Mouse (Mus musculus): ENCODE data around the gene Gfpt2. TPM values are rescaled to one million over a fixed set of nuclear protein-coding genes. Genes with fewer than 3 reads are reported as not detected.

Gfpt2 gene
- polyA plus RNA-seq, 1 experiment = 0.52 TPM

DNA sequence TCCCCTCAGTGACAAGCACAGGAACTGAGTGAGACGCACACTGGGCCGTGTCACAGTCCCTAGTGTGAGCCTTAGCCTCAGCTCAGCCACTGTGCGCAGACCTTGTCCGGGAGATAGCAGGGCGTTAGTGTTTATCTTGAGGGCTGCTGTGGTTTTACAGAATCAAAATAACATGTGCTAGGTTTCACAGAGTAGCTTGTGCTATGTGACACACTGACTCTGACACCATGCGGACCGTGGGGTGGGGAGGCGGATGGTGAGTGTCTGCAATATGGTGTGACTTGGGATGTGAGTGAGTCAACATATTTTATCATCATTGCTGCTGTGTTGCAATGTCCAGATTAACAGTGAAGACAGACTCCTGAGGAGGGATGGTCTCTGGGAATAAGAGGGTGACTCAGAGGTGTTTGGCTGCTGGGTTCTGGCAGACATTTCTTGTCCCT lies 17.1 kb downstream of the Gfpt2 start:
- TF ChIP-seq CEBPB (IDR thresholded peaks at IDR 0.05; ENCODE audit: insufficient read depth, poor library complexity, severe bottlenecking) (peak; percentile 97), E2F4 (IDR thresholded peaks at IDR 0.05; ENCODE audit: insufficient read depth) (no peak), REST (IDR thresholded peaks at IDR 0.05; ENCODE audit: insufficient read depth, insufficient read length) (no peak), MAX (IDR thresholded peaks at IDR 0.05; ENCODE audit: low read depth) (peak; percentile 28)
- H3K27me3 ChIP-seq (ENCODE audit: control insufficient read depth, insufficient read depth, insufficient read length) = peaks cover 5% of the 10 kb centered on the region
- peak overlapping the region; percentile 59 for H3K4me2 ChIP-seq (ENCODE audit: low read depth)
- no peak overlapping the region for H3K4me3 ChIP-seq
- H3K36me3 ChIP-seq (ENCODE audit: control insufficient read depth, insufficient read depth) = no peaks in the 10 kb centered on the region
- no peaks in the 10 kb centered on the region for H3K79me2 ChIP-seq (ENCODE audit: control insufficient read depth, insufficient read depth)
- no peak overlapping the region for H3ac ChIP-seq (ENCODE audit: control insufficient read depth, insufficient read length)

DNA sequence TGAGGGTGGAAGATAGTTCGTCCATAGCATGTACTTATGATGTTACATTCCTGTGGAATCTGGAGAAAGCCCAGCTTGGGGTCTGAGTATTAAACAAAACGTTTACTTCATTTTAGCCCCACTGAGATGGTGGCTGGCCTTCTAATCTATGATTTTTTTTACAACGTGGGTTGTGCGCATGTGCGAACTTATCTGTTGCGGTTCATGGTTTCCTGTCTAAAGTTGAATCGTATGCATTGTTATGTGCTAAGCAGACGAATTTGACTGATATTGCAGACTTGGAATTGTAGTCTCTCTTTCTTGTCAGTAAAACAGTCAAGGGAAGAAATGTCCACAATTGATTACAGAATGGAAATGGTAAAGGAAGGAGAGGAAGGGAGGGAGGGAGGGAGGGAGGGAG lies 17.9 kb downstream of the Gfpt2 start:
- Histone ChIP-seq H3K4me2 (ENCODE audit: low read depth) (peak overlapping the region; percentile 31), H3K4me3 (no peak overlapping the region), H3K27me3 (ENCODE audit: control insufficient read depth, insufficient read depth, insufficient read length) (peaks cover 5% of the 10 kb centered on the region), H3K36me3 (ENCODE audit: control insufficient read depth, insufficient read depth) (no peaks in the 10 kb centered on the region), H3K79me2 (ENCODE audit: control insufficient read depth, insufficient read depth) (no peaks in the 10 kb centered on the region), H3ac (ENCODE audit: control insufficient read depth, insufficient read length) (no peak overlapping the region)
- TF ChIP-seq SRF (IDR thresholded peaks at IDR 0.05; ENCODE audit: control insufficient read depth, insufficient read length, low read depth) (no peak), MAX (IDR thresholded peaks at IDR 0.05; ENCODE audit: low read depth) (no peak), POLR2AphosphoS2 (IDR thresholded peaks at IDR 0.05; ENCODE audit: insufficient read length, low read depth) (no peak), REST (IDR thresholded peaks at IDR 0.05; ENCODE audit: insufficient read depth, insufficient read length) (no peak), TCF3 (IDR thresholded peaks at IDR 0.05; ENCODE audit: insufficient read length, low read depth) (no peak), E2F4 (IDR thresholded peaks at IDR 0.05; ENCODE audit: insufficient read depth) (no peak), POLR2A (IDR thresholded peaks at IDR 0.05; ENCODE audit: insufficient read length, low read depth) (no peak), USF1 (IDR thresholded peaks at IDR 0.05; ENCODE audit: low read depth) (no peak), CEBPB (IDR thresholded peaks at IDR 0.05; ENCODE audit: insufficient read depth, poor library complexity, severe bottlenecking) (no peak), TCF12 (IDR thresholded peaks at IDR 0.05; ENCODE audit: insufficient read depth, poor library complexity, severe bottlenecking) (no peak)

DNA sequence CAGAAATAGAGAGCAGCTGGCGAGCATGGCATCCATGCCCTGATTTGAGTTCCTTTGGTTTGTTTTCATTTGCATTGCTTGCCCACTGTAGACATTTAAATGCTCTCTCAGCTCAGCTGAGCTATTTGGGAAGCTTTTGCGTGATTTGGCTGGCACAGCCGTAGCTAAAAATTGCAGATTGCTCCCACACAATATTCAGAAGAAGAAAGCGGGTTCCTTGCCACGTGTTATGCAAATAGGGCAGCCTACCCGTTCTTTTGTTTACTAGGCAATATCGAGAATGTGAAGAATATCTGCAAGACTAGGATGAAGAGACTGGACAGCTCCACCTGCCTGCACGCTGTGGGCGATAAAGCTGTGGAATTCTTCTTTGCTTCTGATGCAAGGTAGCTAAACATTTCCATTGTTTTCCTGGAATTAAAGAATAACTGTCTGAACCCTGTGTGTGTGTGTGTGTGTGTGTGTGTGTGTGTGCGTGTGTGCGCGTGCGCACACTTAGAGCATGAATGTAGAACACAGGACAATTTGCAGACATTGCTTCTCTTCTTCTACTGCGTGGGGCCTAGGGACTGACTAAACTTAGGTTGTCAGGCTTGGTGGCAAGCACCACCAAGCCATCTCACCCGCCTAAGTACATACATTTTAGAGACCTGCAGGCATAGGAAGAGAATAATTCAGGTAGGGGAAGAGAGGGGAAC lies 25.0 kb downstream of the Gfpt2 start:
- Histone ChIP-seq H3K4me2 (ENCODE audit: low read depth) (no peak overlapping the region), H3ac (ENCODE audit: control insufficient read depth, insufficient read length) (no peak overlapping the region), H3K79me2 (ENCODE audit: control insufficient read depth, insufficient read depth) (no peaks in the 10 kb centered on the region), H3K36me3 (ENCODE audit: control insufficient read depth, insufficient read depth) (no peaks in the 10 kb centered on the region), H3K27me3 (ENCODE audit: control insufficient read depth, insufficient read depth, insufficient read length) (peaks cover 5% of the 10 kb centered on the region), H3K4me3 (no peak overlapping the region)
- TF ChIP-seq POLR2A (IDR thresholded peaks at IDR 0.05; ENCODE audit: insufficient read length, low read depth) = no peak
- no peak for TF ChIP-seq MYOD1 (IDR thresholded peaks at IDR 0.05; ENCODE audit: control insufficient read depth in 1 of 3, insufficient read length in 2 of 3, low read depth in 2 of 3)
- no peak for TF ChIP-seq TCF12 (IDR thresholded peaks at IDR 0.05; ENCODE audit: insufficient read depth, poor library complexity, severe bottlenecking)
- no peak for TF ChIP-seq CEBPB (IDR thresholded peaks at IDR 0.05; ENCODE audit: insufficient read depth, poor library complexity, severe bottlenecking)
- TF ChIP-seq TCF3 (IDR thresholded peaks at IDR 0.05; ENCODE audit: insufficient read length, low read depth) = no peak
- no peak for TF ChIP-seq USF1 (IDR thresholded peaks at IDR 0.05; ENCODE audit: low read depth)
- TF ChIP-seq MYOG (IDR thresholded peaks at IDR 0.05; ENCODE audit: control insufficient read depth in 1 of 3, insufficient read depth in 1 of 3, insufficient read length in 2 of 3, low read depth in 2 of 3) = no peak
- no peak for TF ChIP-seq SRF (IDR thresholded peaks at IDR 0.05; ENCODE audit: control insufficient read depth, insufficient read length, low read depth)
- TF ChIP-seq E2F4 (IDR thresholded peaks at IDR 0.05; ENCODE audit: insufficient read depth) = no peak
- no peak for TF ChIP-seq POLR2AphosphoS2 (IDR thresholded peaks at IDR 0.05; ENCODE audit: insufficient read length, low read depth)

DNA sequence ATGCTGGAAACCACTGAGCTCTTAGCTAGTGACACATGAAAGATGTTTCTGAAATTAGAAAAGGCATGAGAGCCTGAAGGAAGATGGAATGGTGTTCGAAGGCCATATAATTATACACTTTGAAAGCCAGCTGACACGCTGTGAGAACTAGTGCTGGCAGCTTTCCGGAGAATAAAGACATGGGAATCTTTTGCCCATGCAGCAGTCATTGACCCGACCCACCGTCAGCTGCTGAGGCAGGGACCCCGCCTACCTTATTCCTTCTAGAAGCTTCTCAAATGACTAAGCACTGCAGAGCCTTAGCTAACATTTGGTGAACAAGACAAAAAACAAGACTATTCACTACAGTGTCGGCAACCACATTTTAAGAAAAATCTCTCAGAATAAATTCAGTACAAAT lies 25.7 kb downstream of the Gfpt2 start:
- TF ChIP-seq POLR2A (IDR thresholded peaks at IDR 0.05; ENCODE audit: insufficient read length, low read depth) = no peak
- TF ChIP-seq MAX (IDR thresholded peaks at IDR 0.05; ENCODE audit: low read depth) = no peak
- no peak for TF ChIP-seq TCF12 (IDR thresholded peaks at IDR 0.05; ENCODE audit: insufficient read depth, poor library complexity, severe bottlenecking)
- TF ChIP-seq USF1 (IDR thresholded peaks at IDR 0.05; ENCODE audit: low read depth) = no peak
- TF ChIP-seq CEBPB (IDR thresholded peaks at IDR 0.05; ENCODE audit: insufficient read depth, poor library complexity, severe bottlenecking) = no peak
- TF ChIP-seq REST (IDR thresholded peaks at IDR 0.05; ENCODE audit: insufficient read depth, insufficient read length) = no peak
- TF ChIP-seq MYOG (IDR thresholded peaks at IDR 0.05; ENCODE audit: control insufficient read depth in 1 of 3, insufficient read depth in 1 of 3, insufficient read length in 2 of 3, low read depth in 2 of 3) = no peak
- TF ChIP-seq TCF3 (IDR thresholded peaks at IDR 0.05; ENCODE audit: insufficient read length, low read depth) = no peak
- TF ChIP-seq SRF (IDR thresholded peaks at IDR 0.05; ENCODE audit: control insufficient read depth, insufficient read length, low read depth) = no peak
- TF ChIP-seq MYOD1 (IDR thresholded peaks at IDR 0.05; ENCODE audit: control insufficient read depth in 1 of 3, insufficient read length in 2 of 3, low read depth in 2 of 3) = no peak
- no peak for TF ChIP-seq POLR2AphosphoS2 (IDR thresholded peaks at IDR 0.05; ENCODE audit: insufficient read length, low read depth)
- no peak for TF ChIP-seq E2F4 (IDR thresholded peaks at IDR 0.05; ENCODE audit: insufficient read depth)
- Histone ChIP-seq H3K4me2 (ENCODE audit: low read depth) (no peak overlapping the region), H3K27me3 (ENCODE audit: control insufficient read depth, insufficient read depth, insufficient read length) (peaks cover 4% of the 10 kb centered on the region), H3K79me2 (ENCODE audit: control insufficient read depth, insufficient read depth) (no peaks in the 10 kb centered on the region), H3K36me3 (ENCODE audit: control insufficient read depth, insufficient read depth) (no peaks in the 10 kb centered on the region), H3ac (ENCODE audit: control insufficient read depth, insufficient read length) (no peak overlapping the region), H3K4me3 (no peak overlapping the region)

DNA sequence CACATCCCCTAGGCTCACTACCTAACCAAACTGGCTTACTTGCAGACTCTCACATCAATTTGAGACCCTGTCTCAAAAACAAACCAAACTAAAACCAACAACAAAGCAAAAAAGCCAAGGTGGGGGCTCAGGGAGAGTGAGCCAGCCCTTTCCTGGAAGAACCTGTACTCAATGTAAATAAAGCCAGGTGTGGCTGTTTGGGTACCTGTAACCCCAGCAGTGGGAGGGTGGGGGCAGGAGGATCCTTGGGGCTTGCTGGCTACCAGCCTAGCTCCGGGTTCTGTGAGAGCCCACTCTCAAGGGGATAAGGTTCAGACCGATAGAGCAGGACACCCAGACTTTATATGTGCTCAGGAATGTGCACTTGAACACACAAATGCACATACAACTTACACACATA lies 26.9 kb downstream of the Gfpt2 start:
- no peaks in the 10 kb centered on the region for H3K79me2 ChIP-seq (ENCODE audit: control insufficient read depth, insufficient read depth)
- no peak overlapping the region for H3ac ChIP-seq (ENCODE audit: control insufficient read depth, insufficient read length)
- H3K27me3 ChIP-seq (ENCODE audit: control insufficient read depth, insufficient read depth, insufficient read length) = no peaks in the 10 kb centered on the region
- TF ChIP-seq MYOD1 (IDR thresholded peaks at IDR 0.05; ENCODE audit: control insufficient read depth in 1 of 3, insufficient read length in 2 of 3, low read depth in 2 of 3) (no peak), POLR2A (IDR thresholded peaks at IDR 0.05; ENCODE audit: insufficient read length, low read depth) (no peak), TCF3 (IDR thresholded peaks at IDR 0.05; ENCODE audit: insufficient read length, low read depth) (no peak), POLR2AphosphoS2 (IDR thresholded peaks at IDR 0.05; ENCODE audit: insufficient read length, low read depth) (no peak), TCF12 (IDR thresholded peaks at IDR 0.05; ENCODE audit: insufficient read depth, poor library complexity, severe bottlenecking) (no peak), E2F4 (IDR thresholded peaks at IDR 0.05; ENCODE audit: insufficient read depth) (no peak), CEBPB (IDR thresholded peaks at IDR 0.05; ENCODE audit: insufficient read depth, poor library complexity, severe bottlenecking) (no peak), USF1 (IDR thresholded peaks at IDR 0.05; ENCODE audit: low read depth) (no peak), REST (IDR thresholded peaks at IDR 0.05; ENCODE audit: insufficient read depth, insufficient read length) (no peak), MYOG (IDR thresholded peaks at IDR 0.05; ENCODE audit: control insufficient read depth in 1 of 3, insufficient read depth in 1 of 3, insufficient read length in 2 of 3, low read depth in 2 of 3) (no peak), SRF (IDR thresholded peaks at IDR 0.05; ENCODE audit: control insufficient read depth, insufficient read length, low read depth) (no peak), MAX (IDR thresholded peaks at IDR 0.05; ENCODE audit: low read depth) (no peak)
- no peak overlapping the region for H3K4me3 ChIP-seq
- H3K36me3 ChIP-seq (ENCODE audit: control insufficient read depth, insufficient read depth) = no peaks in the 10 kb centered on the region
- no peak overlapping the region for H3K4me2 ChIP-seq (ENCODE audit: low read depth)
